Mouse (Mus musculus) cerebellum, adult 11 months (tissue): ENCODE measurements around the gene Trmt61a.
A peak's percentile ranks its signal among the peaks of the same experiment; 100 is the strongest.
"Not testable (repeated sequence)": the region's sequence is repeated elsewhere in the genome, so short reads cannot be mapped to it uniquely, and the experiment has no call there.

Source experiments
- DNase-seq: peaks from one replicate; pipeline ENCODE4 v3.0.0; 2022

Gene Trmt61a

GRCm38 (mm10) chr12:111677882-111678669, at the start of gene Trmt61a:
TSS of gene Trmt61a (plus strand) at chr12:111678105.
- DNase-seq = peak; percentile 85

- peak; percentile 52 for DNase-seq
Observed at GRCm38 (mm10) chr12:111648061-111648645, 29.8 kb upstream of the Trmt61a start.

GRCm38 (mm10) chr12:111652953-111653352, 25.0 kb upstream of the Trmt61a start:
- no peak for DNase-seq

GRCm38 (mm10) chr12:111653434-111653833, 24.5 kb upstream of the Trmt61a start:
- DNase-seq = peak; percentile 76

- no peak for DNase-seq
Observed at GRCm38 (mm10) chr12:111655695-111656094, 22.2 kb upstream of the Trmt61a start.

- DNase-seq = no peak
Observed at GRCm38 (mm10) chr12:111659331-111659730, 18.6 kb upstream of the Trmt61a start.

GRCm38 (mm10) chr12:111660628-111661027, 17.3 kb upstream of the Trmt61a start:
- DNase-seq = no peak

- not testable (repeated sequence) for DNase-seq
Observed at GRCm38 (mm10) chr12:111661554-111661953, 16.4 kb upstream of the Trmt61a start.

- DNase-seq = no peak
Observed at GRCm38 (mm10) chr12:111663228-111664143, 14.4 kb upstream of the Trmt61a start.

GRCm38 (mm10) chr12:111664144-111664634, 13.7 kb upstream of the Trmt61a start:
- no peak for DNase-seq

GRCm38 (mm10) chr12:111665041-111665880, 12.6 kb upstream of the Trmt61a start:
- DNase-seq = no peak

GRCm38 (mm10) chr12:111666380-111666779, 11.5 kb upstream of the Trmt61a start:
- no peak for DNase-seq

GRCm38 (mm10) chr12:111667421-111667820, 10.5 kb upstream of the Trmt61a start:
- DNase-seq = no peak

GRCm38 (mm10) chr12:111668457-111668912, 9.4 kb upstream of the Trmt61a start:
- peak; percentile 94 for DNase-seq

GRCm38 (mm10) chr12:111669000-111669788, 8.7 kb upstream of the Trmt61a start:
- no peak for DNase-seq

GRCm38 (mm10) chr12:111669961-111670360, 7.9 kb upstream of the Trmt61a start:
- no peak for DNase-seq

GRCm38 (mm10) chr12:111670371-111670971, 7.4 kb upstream of the Trmt61a start:
- DNase-seq = peak; percentile 84

- no peak for DNase-seq
Observed at GRCm38 (mm10) chr12:111670976-111671375, 6.9 kb upstream of the Trmt61a start.

GRCm38 (mm10) chr12:111671431-111671902, 6.4 kb upstream of the Trmt61a start:
- peak; percentile 83 for DNase-seq

- DNase-seq = peak; percentile 93
Observed at GRCm38 (mm10) chr12:111672176-111672575, 5.7 kb upstream of the Trmt61a start, which contains the start of gene Ckb. TSS of gene Ckb (minus strand) at chr12:111672338.
